Mouse (Mus musculus) urinary bladder, postnatal 25 days (tissue): ENCODE data around the gene Gm8297.
"Not testable (repeated sequence)": the region's sequence is repeated elsewhere in the genome, so short reads cannot be mapped to it uniquely, and the experiment has no call there.

Source experiments
- DNase-seq: peaks from one replicate; pipeline ENCODE4 v3.0.0; 2022; ENCODE audit warnings: low spot score

Gene Gm8297

DNA sequence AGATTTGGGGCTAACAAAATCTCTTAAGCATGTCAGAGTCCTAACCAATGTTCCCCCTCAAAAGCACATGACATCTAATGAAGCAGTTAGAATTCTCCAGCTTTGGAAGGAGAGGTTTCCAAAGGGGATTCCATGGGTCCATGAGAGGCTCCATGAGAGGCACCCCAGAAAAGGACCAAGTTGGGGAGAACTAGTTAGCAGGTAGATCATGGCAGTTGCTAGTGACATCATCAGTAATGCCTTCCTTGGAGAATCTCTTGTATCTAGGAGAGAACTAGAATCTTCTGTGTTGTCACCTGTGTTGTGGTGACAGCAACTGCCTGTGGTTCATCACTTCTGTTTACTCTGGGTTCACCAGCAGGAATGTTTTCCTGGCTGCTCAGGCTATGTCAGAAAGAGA, at the start of gene Gm8297:
TSS of gene Gm8297 (plus strand) at position 301 of the 400 bp plus-strand sequence.
- DNase-seq: not testable (repeated sequence)

DNA sequence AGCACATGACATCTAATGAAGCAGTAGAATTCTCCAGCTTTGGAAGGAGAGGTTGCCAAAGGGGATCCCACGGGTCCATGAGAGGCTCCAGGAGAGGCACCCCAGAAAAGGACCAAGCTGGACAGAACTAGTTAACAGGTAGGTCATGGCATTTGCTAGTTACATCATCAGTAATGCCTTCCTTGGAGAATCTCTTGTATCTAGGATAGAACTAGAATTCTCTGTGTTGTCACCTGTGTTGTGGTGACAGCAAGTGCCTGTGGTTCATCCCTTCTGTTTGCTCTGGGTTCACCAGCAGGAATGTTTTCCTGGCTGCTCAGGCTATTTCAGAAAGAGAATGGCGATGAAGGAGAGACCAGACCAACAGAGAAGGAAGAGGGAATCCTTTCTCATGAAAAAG, 31.9 kb downstream of the Gm8297 start, which contains the start of gene Gm3298:
TSS of gene Gm3298 (plus strand) at position 301 of the 400 bp plus-strand sequence.
- DNase-seq: not testable (repeated sequence)
